Mouse (Mus musculus): ENCODE measurements around the gene Smg7.

The Smg7 gene

DNA sequence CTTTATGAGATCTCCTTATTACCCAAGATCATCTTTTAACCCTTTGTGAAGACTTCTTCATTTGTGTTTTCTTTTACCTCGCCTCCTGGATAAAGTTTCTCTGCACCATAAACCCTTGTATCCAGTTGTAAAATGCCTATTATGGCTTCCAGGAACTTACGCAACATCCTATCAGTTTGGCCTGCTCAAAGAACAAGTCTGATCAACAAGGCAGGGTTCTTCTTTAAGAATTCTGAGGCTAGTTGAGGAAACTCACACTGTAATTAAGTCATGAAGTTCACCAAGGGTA lies 94.1 kb downstream of the Smg7 start:
- DNase-seq (ENCODE audit: low read depth in 2 of 2, low spot score in 2 of 2) = no peak

DNA sequence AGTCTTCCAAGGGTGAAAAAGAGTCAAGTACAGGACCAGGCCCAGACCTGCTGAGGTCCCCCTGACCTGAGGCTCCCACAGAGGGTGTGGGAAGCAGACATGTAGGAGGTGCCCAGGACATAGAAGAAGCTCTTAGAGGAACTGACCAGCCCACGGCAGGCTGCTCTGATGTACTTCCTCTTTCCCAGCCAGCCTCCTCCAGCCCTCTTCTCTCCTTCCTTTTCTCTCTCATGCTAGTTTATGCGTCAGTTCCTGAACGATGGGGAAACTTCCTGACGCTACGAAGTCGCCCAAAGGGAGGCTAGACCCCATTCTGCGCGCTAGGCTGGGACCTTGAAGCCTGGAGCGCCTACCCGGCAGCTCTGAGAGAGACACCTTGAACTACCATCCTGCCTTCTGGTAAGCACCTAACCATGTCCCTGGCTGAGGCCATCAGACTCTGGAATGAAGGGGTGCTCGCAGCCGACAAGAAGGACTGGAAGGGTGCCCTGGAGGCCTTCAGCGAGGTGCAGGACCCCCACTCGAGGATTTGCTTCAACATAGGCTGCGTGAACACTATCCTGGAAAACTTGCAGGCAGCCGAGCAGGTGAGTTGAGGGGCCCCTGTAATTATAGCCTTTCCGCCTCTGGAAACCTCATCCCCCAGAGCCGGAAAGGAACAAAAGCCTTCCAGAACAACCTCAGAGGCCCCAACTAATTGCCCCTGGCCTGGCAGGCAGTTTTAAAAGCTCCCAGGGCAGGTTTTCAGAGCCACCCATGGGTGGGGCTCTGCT lies 94.6 kb downstream of the Smg7 start:
- DNase-seq (ENCODE audit: low read depth in 2 of 2, low spot score in 2 of 2) = no peak

DNA sequence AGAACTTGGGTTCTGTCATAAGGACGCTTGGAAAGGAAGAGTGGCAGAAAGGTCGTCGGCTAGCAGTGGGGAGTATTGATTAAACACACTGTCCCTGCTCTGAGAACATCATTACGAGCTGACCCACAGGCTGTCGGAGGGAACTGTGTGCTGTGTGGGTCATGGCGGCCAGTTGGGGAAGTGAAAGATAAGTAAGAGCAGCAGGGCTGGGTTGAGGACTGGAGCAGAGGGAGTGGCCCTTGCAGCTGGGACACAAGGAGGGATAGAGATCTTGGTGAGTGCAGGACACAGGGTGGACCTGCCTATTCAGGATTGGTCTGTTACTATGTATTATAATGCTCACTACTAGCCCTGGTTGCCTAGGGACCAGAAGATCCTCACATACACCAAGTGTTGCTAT lies 97.5 kb downstream of the Smg7 start:
- DNase-seq (ENCODE audit: low read depth in 2 of 2, low spot score in 2 of 2) = no peak

DNA sequence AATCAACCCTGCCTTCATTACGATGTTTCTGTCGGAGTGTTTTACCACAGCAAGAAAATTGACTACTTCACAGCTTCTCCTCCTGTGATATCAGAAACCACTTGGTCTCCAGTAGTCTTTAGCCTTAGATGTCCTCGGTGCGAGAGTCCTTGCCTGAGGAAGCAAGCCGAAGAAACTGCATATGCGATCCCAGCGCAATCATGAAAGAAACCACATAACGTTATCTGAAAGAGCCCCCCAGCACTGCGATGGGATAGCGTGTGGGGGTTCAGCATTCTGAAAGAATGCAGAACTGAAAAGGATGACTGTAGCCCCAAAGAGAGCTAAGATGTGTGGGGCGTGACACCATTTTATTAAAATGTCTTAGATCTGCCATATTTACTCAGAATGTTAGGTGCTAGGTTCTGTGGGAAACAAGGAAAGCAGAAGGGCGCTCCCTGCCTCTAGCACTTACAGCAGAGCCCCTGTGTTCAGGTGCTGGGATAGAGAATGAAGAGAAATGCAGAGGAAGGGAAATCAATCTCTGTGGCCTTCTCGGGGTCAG lies 101.7 kb downstream of the Smg7 start:
- no peak for DNase-seq (ENCODE audit: low read depth in 2 of 2, low spot score in 2 of 2)

DNA sequence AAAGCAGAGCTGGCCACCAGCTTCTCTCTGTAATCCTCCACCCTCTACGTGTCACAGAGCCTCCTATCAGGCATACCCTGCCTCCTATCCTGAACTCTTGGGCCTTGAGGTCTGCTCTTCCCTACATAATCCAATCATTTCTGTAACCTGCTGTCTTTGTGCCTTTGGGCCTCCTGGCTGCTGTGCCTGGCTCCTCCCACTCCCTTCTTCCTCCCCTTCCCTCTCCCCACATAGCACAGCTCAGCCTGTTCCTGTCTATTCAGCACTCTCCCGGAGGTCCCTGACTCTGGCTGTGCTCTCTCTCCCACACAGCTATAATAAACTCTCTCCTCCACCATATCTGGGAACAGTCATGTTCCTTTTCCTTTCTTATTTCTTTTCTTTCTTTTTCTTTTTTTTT lies 102.5 kb downstream of the Smg7 start, which contains the start of gene Ncf2:
TSS of gene Ncf2 (plus strand) at position 298 of the 400 bp plus-strand sequence.
- no peak for DNase-seq (ENCODE audit: low read depth in 2 of 2, low spot score in 2 of 2)

DNA sequence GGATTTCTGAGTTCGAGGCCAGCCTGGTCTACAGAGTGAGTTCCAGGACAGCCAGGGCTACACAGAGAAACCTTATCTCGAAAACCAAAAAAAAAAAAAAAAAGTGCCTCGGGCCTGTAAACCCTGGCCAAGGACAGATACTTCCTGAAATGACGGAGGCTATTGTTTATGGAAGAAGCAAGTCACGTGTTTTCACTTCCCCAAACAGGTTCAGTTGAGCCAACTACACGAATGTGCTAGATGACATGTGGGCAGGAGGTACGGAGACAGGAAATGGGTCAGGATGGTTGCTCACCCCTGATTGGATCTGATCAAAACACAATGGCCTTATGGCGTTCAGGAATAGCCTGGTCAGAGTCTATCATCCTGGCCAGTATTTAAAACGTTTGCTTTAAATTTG lies 104.3 kb downstream of the Smg7 start:
- DNase-seq (ENCODE audit: low read depth in 2 of 2, low spot score in 2 of 2) = no peak

DNA sequence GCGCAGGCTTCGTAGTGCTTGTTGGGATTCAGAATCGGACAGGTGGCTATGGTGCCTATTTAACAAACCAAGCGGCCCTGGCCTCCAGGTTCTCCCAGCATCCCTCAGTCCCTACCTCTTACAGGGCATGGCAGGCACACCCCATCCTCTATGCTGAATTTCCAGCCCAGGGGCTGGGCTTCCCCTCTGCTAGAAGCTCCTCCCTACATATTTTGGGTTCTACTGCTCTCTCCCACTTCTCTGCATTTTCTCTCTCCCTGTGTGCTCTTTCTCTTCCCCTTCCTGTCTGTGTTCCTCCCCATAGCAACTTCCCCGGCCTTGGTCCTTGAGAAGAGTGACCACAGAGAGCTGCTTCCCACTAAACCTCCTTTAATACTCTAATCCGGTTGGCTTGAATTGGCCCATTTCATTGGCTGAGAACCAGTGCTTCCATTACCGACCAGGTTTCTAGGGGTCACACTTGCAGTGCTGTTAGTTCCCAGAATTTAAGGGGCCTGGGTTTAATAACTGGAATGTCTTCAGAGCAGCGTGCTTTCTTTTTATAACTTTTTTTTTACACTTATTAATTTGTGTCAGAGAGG lies 105.7 kb downstream of the Smg7 start:
- DNase-seq (ENCODE audit: low read depth in 2 of 2, low spot score in 2 of 2) = no peak

DNA sequence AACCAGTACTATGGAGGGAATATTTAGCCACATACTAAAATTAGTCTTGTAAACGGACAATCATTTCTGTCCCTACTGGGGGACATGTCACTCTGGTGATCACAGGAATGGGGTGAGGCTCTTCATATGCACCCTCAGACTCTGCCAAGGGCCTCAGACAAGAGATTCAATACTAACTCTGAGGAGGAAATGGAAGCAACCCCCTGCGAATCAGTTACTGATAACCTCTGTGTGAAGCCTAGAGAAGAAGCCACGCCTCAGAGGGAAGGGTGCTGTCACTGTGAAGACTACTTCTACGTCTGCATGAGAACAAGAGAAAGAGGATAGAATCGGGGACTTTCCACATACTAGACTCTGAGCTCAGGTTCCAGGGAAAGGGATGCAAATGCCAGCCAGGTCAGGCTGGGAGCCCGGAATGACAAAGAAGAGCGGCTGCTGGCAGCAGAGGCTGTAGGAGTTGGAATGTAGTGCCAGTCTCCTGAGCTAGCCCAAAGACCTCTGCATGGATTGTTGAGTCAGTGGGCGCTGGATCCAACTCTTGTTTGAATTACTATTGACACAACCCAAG lies 106.7 kb downstream of the Smg7 start:
- DNase-seq (ENCODE audit: low read depth in 2 of 2, low spot score in 2 of 2) = no peak

DNA sequence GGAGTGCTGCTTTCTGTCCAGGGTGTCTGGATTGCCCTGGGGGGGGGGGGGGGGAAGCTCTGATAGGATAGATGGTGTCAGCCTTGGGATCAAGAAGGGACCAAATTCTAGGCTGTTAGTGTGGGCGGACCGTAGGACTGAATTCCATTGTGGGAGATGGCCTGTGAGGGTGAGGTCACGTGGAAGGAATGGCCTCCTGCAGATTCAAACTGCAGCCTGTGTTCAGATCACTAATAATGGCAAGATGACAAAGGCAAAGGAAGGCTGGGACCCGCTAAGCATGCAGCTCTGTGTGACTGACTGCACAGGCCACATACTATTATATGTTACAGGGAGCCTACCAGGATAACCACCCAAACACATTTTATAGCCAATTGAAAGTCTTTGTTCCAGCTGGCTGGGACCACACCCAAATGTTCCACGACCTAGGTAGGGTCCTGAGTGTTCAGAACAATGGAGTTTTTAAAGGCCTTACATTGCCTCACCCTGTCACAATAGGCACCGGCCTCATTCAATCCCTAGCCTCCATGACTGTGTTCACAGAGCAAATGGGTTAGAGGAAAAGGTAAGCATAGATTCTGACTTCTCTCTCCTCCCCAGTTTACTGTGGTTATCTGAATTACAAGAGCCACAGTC lies 108.8 kb downstream of the Smg7 start:
- no peak for DNase-seq (ENCODE audit: low read depth in 2 of 2, low spot score in 2 of 2)

DNA sequence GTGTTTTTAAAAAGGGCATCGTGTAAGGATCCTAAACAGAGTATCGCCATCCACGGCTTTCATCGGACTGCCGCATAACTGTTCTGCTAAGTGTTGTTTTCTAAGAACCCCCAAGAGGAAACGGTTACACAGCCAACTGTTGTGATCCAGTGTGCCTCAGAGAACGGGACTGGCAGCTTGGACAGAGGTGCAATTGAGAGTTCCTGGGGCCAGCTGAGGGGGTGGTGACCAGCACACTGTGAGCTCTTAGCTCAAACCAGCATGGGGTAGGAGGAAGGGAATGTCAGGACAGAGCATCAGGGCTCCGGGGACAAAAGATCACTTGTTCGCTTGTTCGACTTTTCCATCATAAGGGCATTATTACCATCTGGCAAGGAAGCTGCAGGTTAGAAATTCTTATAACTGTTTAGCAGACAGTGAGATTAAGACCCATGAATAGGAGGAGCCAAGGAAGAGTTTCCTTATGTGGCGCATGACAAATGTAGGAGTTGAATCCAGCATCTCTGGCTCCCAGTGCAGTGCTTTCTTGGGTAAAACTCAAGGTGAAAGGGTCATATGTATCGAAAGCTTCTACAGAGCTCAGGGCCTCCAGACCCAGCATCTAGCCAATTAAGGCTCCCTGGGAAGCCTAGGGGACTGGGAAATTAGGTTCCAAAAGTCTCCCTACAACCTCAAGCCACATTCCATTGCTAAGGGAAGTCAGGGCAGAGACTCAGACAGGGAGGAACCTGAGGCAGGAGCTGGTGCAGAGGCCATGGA lies 109.5 kb downstream of the Smg7 start:
- no peak for DNase-seq (ENCODE audit: low read depth in 2 of 2, low spot score in 2 of 2)

DNA sequence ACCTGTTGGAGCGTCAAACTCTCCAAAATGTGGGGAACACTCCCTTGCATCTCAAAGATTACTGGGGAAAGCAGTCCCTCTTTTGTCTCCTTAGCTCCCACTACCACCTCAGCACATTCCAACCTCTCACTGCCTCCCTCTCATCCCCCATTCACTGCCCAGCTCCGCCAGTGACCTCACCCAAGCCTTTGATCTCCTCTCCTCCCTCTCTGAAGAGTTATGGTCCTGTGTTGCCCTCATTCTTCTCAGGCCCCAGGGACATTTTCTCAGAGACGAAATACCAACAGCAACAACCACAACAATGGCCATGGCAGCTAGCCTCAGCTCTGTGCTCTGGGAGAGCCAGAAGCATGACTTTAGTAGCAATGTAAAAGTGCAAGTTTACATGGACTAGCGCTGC lies 111.2 kb downstream of the Smg7 start:
- no peak for DNase-seq (ENCODE audit: low read depth in 2 of 2, low spot score in 2 of 2)

DNA sequence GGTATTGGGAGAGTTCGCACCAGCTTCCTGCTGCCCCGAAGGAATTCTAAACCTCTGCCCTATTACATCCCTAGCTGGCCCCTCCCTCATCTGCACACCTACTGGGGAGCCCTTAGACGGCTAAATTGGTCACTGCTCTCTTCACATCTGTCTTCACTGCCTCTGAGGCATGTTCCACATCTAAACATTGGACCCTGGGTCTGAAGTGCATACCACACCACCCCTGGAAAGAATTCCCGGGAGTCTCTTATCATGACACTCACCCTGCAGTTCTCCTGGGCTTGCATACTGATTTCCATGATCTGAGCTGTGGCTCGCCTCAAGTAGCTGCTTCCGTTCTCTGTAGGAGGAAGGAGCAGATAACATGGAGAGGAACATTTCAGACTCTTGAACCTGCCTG lies 111.6 kb downstream of the Smg7 start:
- DNase-seq (ENCODE audit: low read depth in 2 of 2, low spot score in 2 of 2) = no peak

DNA sequence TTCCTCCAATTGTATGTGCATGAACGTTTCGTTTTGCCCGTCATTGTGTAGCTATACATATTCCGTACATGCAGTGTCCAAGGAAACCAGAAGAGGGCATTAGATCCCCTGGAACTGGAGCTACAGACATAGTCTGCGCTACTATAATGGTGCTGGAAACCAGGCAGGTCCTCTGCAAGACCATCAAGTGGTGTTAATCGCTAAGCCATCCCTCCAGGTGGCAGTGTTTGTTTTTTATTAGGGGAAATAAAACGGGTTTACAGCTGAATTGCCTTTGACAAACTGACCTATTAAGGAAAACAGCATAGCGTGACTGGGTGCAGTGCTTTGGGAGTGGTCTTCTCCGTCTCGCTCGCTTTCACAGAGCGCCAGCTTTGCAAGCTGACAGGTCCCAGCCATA lies 112.2 kb downstream of the Smg7 start:
- peak in 1 of 2 experiments; percentile 21 for DNase-seq (ENCODE audit: low read depth in 2 of 2, low spot score in 2 of 2)

DNA sequence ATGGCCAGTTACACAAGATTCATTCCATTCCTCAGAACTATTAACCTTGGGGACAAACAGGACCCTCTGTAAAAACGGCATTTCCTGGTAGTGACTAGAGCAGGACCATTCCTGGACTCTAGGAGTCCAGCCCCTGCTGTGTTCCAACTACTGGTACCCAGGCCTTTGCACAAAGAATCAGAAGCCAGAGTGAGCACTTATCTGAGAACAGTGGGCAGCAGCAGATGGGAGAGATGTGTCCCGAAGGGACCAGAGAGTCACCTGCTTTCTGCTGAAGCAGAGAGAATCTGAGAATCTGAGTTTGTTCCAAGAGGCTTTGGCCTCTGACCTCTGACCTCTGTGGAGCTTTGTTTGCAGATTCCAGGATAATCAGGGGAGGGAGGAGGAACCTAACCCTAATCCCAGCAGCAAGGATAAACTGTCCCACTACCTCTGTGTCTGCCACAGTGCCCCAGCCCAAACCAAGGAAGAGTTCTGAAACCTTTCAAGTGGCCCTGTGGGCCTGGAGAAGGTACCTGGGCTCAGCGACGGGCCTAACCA lies 114.3 kb downstream of the Smg7 start:
- DNase-seq (ENCODE audit: low read depth in 2 of 2, low spot score in 2 of 2) = no peak
